Comparison of ENCODE assay signal across 10 mouse cellular contexts in the genomic region with DNA sequence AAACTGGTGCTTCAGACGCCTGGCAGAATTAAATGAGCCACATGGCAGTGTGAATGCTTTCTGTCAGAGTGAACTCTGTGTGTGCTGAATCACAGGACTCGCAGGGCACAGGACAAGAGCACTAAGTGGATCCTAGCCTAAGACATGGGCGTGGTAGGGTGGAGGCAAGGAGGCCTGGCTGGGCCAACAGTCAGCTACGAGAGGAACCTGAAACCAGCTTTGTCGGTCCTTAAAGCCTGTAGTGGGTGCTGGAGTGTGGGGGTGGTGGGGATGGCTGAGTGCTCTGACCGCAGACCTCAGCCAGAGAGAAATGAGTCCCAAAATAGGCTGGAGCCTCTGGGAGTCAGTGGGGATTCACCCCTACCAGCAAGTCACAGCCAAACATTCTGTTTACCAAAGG. TPM values are rescaled to one million over a fixed set of nuclear protein-coding genes. Genes with fewer than 3 reads are reported as not detected.
DNase-seq lines count a peak whose midpoint lies in the region; ATAC-seq and TF ChIP-seq lines count a peak whose summit lies in the region.
"Had no signal": no experiment of that assay in that cellular context is flagged by ENCODE, and none has a peak within 500 bp of the region (broad histone marks: within the 10 kb centered on the region; RNA-seq: fewer than 3 reads in every experiment).

No protein-coding gene starts in this region.

- H3K27me3 ChIP-seq in lung, embryonic 16.5 days (ENCODE audit: control insufficient read depth, insufficient read depth, low read depth, low read length) = no peaks in the 10 kb centered on the region
- H3K27me3 ChIP-seq in liver, embryonic 12.5 days (replicated peaks) = no peaks in the 10 kb centered on the region
- H3K27me3 ChIP-seq: limb, embryonic 15.5 days had no signal

- DNase-seq in lung, adult 18-20 months = peak; percentile 39 to 64
- no peak for DNase-seq in lung, adult 2 months
- peak; percentile 43 for DNase-seq in brain, embryonic 14.5 days (ENCODE audit: low read depth)
- DNase-seq in skeletal muscle tissue, adult 2 months (ENCODE audit: low read depth, low spot score) = peak; percentile 65
- DNase-seq in left cerebral cortex, adult 2 months (ENCODE audit: extremely low spot score in 1 of 2, low spot score in 2 of 2) = no peak
- DNase-seq: cerebellum, adult 9-11 months had no signal

- H3K9me3 ChIP-seq in lung, embryonic 16.5 days (ENCODE audit: control insufficient read depth, low read length) = no peaks in the 10 kb centered on the region
- no peaks in the 10 kb centered on the region for H3K9me3 ChIP-seq in liver, embryonic 12.5 days (replicated peaks)
- H3K9me3 ChIP-seq: limb, embryonic 15.5 days had no signal

- no peak overlapping the region for H3K27ac ChIP-seq in lung, embryonic 16.5 days (ENCODE audit: low read length)
- no peak overlapping the region for H3K27ac ChIP-seq in liver, embryonic 12.5 days
- H3K27ac ChIP-seq in left cerebral cortex, adult 2 months = no peak overlapping the region
- H3K27ac ChIP-seq: kidney, postnatal 0 days; limb, embryonic 15.5 days had no signal

- no peak for TF ChIP-seq CTCF in lung, adult 2 months (IDR thresholded peaks at IDR 0.05; ENCODE audit: insufficient read depth, low read length)
- TF ChIP-seq CTCF in brain, embryonic 14.5 days (IDR thresholded peaks at IDR 0.05; ENCODE audit: borderline replicate concordance, extremely low read depth, insufficient read depth, insufficient read length) = no peak
- no peak for TF ChIP-seq CTCF in left cerebral cortex, adult 2 months (IDR thresholded peaks at IDR 0.05)

- no peak overlapping the region for H3K9ac ChIP-seq in lung, embryonic 16.5 days (ENCODE audit: low read length)
- H3K9ac ChIP-seq in liver, embryonic 12.5 days = no peak overlapping the region
- H3K9ac ChIP-seq: limb, embryonic 15.5 days had no signal

- no peaks in the 10 kb centered on the region for H3K36me3 ChIP-seq in lung, embryonic 16.5 days (ENCODE audit: control insufficient read depth, insufficient read depth, low read length)
- no peaks in the 10 kb centered on the region for H3K36me3 ChIP-seq in liver, embryonic 12.5 days
- H3K36me3 ChIP-seq: limb, embryonic 15.5 days had no signal

- H3K4me3 ChIP-seq in lung, adult 2 months (replicated peaks; ENCODE audit: extremely low read depth, low read depth, low read length) = no peak overlapping the region
- no peak overlapping the region for H3K4me3 ChIP-seq in lung, embryonic 16.5 days (ENCODE audit: low read length)
- no peak overlapping the region for H3K4me3 ChIP-seq in liver, embryonic 12.5 days
- no peak overlapping the region for H3K4me3 ChIP-seq in left cerebral cortex, adult 2 months
- H3K4me3 ChIP-seq: limb, embryonic 15.5 days had no signal

- peaks cover 18% of the 10 kb centered on the region for H3K4me1 ChIP-seq in lung, adult 2 months (ENCODE audit: control insufficient read depth, insufficient read depth, low read length)
- H3K4me1 ChIP-seq in lung, embryonic 16.5 days (replicated peaks; ENCODE audit: control insufficient read depth, insufficient read depth, low read length) = peaks cover 23% of the 10 kb centered on the region
- peaks cover 18% of the 10 kb centered on the region for H3K4me1 ChIP-seq in liver, embryonic 12.5 days

- intact Hi-C loops in left cerebral cortex, adult 2 months (cut with DNase I) = no loop called here

- 37% methylated on average over 6 of the region's 6 CpGs for WGBS in lung, adult 2 months
- WGBS in lung, embryonic 16.5 days = 35% methylated on average over 6 of the region's 6 CpGs
- WGBS in liver, embryonic 12.5 days (ENCODE audit: insufficient replicate concordance) = 47% methylated on average over 6 of the region's 6 CpGs

- H3K4me2 ChIP-seq in lung, embryonic 16.5 days (ENCODE audit: low read depth, low read length) = no peak overlapping the region
- H3K4me2 ChIP-seq in liver, embryonic 12.5 days = no peak overlapping the region
- H3K4me2 ChIP-seq: limb, embryonic 15.5 days had no signal

- no peak for TF ChIP-seq POLR2A in lung, adult 2 months (IDR thresholded peaks at IDR 0.05; ENCODE audit: borderline replicate concordance, extremely low read depth, low read depth, low read length)
- no peak for TF ChIP-seq POLR2A in brain, embryonic 14.5 days (IDR thresholded peaks at IDR 0.05; ENCODE audit: borderline replicate concordance, extremely low read depth, insufficient read depth, insufficient read length, poor library complexity, severe bottlenecking)

- ATAC-seq in lung, embryonic 16.5 days (ENCODE audit: low read depth) = peak; percentile 72
- ATAC-seq in liver, embryonic 12.5 days = no peak

RNA-seq across cellular contexts. Expression of a gene that starts 12.6 kb away (rescaled TPM):
- 76.0 and 98.5 TPM in 2 replicates for polyA plus RNA-seq in lung, adult 2 months (2012; rRNA removed)
- polyA plus RNA-seq in brain, embryonic 14.5 days (2012; rRNA removed) = 12.4 and 17.2 TPM in 2 replicates
- polyA plus RNA-seq in lung, embryonic 16.5 days (2015; fragmentation: Nextera tagmentation; extraction: Ambion mirVana) = 35.8 TPM in 2 replicates
- polyA plus RNA-seq in liver, embryonic 12.5 days (2016; fragmentation: Nextera tagmentation; extraction: Ambion mirVana) = 5.0 and 5.2 TPM in 2 replicates
- total RNA-seq in left cerebral cortex, adult 2 months (2021) = 1 to 10 TPM; 2.1 to 2.9 TPM

Comparison
In these comparisons a context has a peak if more than half of its experiments do, and no peak if none do; other contexts are left out.
1. DNase-seq: peak in lung, adult 18-20 months (2 of 2), brain, embryonic 14.5 days (single experiment) and skeletal muscle tissue, adult 2 months (single experiment); none in lung, adult 2 months (single experiment) and left cerebral cortex, adult 2 months (0 of 2).